Mouse (Mus musculus): ENCODE results near the gene Arhgap33.

DNA sequence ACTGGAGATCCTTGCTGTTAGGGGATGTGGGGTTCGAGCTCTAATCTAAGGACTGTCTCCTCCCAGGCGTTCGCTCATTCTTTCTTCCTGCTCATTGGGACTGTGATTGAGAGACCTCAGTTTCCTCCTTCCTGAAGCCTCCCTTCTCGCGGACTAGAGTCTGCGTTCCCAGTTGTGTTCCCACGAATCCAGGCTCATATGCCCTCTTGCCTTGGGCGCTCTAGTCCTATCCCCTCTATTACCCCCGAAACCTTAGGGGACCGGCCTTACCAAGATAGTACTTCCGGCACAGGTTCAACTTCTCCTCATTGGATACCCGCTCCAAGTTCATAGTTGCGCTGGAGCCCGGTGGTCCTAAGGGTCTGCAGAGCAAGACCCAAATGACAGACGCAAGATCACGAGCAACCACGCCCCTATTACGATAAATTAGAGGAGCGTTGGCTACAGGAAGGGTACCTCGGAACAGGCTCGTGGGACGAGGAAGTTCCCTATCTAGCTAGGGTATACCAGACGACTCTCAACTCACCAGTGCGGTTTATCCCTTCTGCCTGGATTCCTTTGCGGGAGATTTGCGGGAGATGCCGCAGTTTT is 27.8 kb upstream of the Arhgap33 start:
- no peak for TF ChIP-seq EP300 (IDR thresholded peaks at IDR 0.05; ENCODE audit: low read depth)
- no peak for TF ChIP-seq CTCF (IDR thresholded peaks at IDR 0.05; ENCODE audit: low read depth)
